Mouse (Mus musculus): Measurements from ENCODE around the gene Spp2. TPM values are rescaled to one million over a fixed set of nuclear protein-coding genes. Genes with fewer than 3 reads are reported as not detected.

Gene Spp2
- total RNA-seq (2021): under 1 TPM in 1 of 2 experiments, not detected in 1; 0.86 TPM
- long read RNA-seq, experiment 1: 0 reads
- long read RNA-seq, experiment 2: 0 reads

DNA sequence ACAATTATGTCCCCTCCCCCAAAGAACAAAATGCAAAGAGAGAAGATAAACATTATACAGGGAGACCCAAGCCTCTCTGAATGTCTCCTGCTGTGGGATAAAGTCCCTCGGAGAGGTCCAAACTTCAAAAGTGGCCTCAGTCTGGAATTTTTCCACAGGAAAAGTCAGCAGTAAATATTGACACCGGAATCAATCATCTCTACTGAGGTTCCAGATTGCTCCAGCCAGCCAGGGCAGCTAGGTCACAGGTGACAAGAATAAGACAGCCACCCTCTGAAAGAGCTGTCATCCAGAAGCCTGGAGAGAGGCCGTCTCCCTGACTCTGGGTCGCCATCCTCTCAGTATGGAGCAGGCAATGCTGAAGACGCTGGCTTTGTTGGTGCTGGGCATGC, at the start of gene Spp2:
Spp2 (plus strand) TSS at position 155 of the 392 bp plus-strand sequence.
- no peak for DNase-seq (ENCODE audit: low spot score in 2 of 2)

DNA sequence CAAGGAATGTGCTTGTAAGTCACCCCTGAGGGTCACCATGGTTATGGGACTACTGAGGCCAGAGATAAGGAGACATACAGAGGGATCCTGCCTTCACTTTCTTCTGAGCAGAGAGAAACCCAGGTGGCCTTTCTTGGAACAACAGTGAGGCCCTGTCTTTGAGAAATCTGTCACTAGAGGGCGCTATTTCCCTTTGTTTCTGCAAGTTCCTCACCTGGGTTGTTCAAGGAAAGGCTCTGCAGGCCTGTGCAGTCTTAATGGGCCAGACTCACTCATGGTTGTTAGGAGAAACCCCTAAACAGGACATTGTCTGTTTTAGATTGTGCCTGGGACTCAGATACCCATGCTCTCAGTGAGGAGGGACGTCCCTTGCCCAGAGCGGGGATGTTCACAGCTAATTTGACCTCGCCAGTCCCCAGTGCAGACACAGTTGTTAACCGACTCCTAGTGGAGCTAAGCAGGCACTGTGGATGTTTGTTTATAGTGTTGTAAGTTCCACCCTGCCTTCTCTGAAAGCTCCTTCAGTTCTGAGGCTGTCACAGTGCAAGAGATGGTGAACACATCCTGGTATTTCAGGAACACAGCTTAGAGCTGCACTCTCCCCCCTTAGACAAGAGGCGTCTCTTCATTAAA, 49.2 kb upstream of the Spp2 start:
- DNase-seq (ENCODE audit: low spot score in 2 of 2): peak in 1 of 2 experiments; percentile 21

DNA sequence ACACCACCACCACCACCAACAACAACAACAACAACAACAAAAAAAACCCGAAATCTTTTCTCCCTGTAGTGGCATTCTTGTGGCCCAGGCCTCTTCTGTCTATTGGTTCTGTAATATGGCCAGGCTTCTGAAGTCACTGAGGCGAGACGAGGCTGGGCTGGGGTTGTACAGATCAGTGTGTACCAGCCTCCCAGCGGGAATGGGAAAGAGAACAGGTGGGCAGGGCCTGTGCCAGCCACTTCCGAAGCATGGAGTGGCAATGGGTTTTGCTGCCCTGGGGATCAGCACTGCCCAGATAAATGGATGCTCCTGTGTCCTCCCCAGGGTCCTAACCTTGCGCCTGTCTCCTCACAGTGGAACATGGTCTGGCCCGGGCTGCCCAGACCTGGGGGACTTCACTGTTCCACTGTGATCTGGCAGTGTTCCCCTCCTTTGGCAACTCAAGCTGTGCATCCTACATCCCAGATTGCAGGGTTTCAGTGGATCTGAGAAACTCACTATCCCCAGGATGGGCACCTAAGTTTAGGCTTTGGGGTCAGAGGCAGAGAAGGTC, 48.6 kb upstream of the Spp2 start:
- DNase-seq (ENCODE audit: low spot score in 2 of 2): no peak

DNA sequence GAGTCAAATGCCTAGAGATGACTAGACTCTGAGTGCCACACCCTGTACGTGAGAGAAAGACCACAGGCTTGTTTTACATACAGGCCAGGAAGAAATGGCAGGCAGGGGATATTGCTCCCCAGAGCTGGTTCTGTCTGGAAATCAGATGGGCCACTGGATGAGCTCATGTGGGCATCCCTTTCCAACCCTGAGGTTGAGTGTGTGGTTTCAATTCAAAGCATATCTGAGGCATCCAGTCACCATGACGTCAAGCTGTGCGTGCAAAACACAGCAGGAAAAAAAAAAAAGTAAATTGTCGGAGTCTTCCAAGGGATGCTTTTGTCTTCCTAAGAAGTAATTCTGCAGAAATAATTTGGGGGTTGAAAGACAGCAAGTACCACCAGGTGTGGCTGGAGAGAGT, 45.7 kb upstream of the Spp2 start:
- no peak for DNase-seq (ENCODE audit: low spot score in 2 of 2)

DNA sequence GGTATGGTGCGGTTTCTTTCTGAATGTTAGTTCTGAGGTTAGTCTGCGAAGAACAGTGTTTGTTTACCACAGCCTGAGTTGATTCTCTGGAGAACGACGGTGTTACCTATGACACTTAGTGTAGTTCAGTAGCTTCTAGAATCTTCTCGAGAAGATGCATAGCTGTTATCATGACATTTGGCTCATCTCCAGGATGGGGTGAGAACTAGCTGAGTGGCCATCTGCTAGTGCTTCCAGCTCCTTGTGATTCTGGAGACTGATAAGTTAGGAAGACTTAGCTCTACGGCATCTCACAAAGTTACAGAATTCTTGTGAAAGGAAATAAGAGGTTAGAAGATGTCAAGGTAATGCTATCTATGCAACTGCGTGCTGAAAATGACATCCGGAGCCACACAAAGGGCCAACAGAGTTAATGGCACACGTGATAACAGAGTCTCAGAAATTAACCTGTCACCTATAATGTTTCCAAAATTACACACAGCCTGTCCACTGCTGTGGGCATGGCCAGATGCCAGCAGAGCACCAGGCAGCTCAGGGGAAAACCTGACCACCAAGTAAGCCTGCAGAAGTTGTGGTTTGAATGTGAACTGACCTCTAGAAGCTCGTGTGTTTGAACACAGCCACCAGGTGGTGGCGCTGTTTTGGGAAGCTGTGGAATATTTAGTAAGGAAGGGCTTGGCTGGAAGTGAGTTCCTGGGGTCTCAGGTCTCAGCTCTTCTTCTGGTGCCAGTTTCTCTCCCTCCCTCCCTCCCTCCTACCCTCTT, 39.7 kb upstream of the Spp2 start:
- DNase-seq (ENCODE audit: low spot score in 2 of 2): no peak

DNA sequence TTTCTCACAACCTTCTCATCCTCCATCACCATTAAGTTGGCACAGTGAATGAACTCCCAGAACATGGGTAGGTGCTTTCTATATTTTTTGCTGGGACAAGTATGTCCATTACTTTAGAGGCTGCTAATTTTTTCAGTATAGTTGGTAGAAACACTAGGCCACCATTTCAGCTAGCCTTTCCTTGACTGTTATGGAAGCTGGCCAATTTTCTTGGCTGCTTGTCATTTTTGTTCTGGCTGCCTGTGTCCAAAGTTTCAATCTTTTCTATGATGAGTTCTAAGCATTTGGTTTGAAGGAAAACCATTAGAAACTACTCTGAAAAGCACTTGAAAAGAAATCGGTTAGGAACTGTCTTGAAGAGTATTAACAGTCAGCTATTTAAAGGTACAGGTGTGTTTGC, 28.3 kb upstream of the Spp2 start:
- no peak for DNase-seq (ENCODE audit: low spot score in 2 of 2)

DNA sequence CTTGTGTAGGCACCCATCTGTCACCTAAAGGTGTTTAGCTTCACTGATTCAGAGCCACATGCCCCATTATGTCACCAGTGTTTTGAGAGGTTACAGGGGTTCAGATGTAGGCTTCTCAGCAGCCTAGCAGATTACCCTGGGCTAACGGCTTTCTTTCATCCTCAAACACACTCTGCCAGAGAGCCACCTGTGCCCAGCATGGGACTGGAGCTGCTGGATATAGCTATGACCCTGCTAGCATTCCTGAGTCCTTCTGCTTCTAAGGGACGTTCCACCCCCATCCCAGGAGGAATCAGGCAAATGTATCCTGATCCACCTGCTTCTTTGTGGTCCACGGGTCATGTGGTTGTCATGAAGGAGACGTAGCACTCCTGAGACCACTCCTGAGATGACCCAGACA, 15.1 kb upstream of the Spp2 start:
- no peak for DNase-seq (ENCODE audit: low spot score in 2 of 2)

DNA sequence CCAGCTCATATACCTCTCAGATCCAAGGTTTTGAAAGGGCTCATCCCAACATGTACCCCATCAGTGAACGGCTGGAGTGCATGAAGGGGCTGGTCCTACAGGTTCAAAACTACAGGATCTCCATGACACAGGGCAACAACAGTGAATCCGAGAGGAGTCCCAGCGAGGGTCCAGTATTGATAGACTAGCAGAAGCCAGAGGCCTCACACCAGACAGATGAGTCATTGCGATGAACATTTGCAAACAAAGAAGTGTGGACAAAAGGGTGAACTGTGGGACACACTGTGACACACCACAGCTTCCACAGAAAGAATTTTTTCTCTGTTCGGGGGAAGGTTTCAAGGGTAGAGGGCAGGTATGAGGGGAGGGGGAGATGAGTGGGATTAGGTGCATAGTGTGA, 13.4 kb upstream of the Spp2 start:
- no peak for DNase-seq (ENCODE audit: low spot score in 2 of 2)

DNA sequence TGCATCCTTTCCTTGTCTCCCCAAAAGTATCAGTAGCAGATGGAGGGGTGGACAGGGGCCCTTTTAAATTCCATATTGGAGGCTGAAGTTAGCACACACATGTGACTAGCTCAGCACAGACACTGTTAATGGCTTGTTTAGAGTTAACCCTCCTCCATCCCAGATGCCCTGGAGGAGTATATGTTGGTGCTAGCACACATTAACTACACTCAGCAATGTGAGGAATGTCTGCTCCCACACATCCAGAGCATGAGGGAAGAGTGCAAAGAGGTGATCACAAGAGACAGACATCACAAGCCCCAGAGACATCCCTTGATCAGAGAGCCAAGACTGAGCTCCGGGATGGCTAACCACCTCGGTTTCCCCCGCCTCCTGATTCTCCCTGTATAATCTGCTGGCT, 3.4 kb upstream of the Spp2 start:
- no peak for DNase-seq (ENCODE audit: low spot score in 2 of 2)

DNA sequence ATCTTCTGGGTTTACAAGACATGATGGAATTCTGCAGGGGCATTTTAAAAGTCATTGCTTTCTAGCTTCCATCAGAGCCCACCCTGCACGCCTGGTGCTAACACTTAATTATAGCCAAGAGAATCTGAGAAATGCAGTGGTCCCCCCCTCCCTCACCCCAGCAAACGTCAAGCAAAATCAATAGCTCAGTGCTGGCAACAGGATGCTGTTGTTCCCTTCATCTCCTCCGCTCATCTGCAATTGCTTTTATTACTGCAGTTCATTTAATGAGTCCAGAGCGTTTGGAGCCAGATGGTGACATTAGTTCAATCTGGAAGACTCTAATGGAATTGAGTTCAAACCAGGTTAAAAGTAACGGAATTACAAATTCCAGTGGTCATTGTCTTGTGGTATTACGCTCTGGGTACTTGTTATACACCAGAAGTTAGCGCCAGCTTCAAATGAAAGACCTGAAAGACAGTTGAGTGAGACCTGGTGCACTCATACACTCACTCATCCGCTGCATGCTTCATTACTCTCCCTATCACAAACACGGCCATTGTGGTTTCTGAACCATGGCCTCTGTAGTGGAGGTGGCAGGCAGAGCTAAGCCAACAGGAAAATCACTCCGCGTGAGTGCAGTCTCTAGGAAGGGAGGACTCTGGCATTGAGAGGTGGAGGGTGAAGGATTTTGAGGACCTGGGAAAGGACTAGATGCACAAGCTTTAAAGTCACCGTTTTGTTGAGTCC, 519 bp upstream of the Spp2 start:
- no peak for DNase-seq (ENCODE audit: low spot score in 2 of 2)

DNA sequence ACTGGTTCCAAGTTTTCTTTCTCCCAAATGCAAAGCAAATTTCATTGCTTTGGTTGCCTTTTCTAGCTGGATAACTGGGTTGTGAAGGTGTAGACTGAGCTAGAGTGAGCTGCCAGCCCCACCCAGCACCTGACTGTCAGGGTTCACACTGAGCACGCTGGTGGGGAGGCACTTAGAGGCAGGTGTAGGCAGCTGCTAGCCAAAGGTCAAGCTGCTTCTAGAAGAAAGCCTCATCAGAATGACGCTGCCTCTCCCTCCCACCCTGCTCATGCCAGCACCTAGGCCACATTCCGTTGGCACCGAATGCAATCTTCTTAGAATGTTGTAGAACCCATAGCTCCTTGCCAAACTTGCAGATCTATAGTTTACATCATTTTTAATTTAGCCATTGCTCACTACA, 1.6 kb downstream of the Spp2 start:
- no peak for DNase-seq (ENCODE audit: low spot score in 2 of 2)

DNA sequence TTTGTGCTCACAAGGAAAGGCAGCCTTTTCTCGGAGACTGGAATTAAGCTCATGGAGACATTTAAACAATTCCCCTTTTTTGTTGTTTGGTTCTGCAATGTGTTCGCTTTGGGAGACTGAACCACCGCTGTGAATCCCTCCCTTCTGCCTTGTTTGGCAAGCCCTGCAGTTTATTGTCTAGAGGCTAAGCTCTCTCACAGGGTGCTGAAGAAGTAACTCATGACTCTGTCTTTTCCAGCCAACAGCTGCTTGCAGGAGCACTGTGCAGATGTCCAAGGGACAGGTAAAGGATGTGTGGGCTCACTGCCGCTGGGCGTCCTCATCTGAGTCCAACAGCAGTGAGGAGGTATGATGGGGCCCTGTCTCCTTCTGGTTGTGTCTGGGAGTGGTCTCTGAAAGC, 5.3 kb downstream of the Spp2 start:
- DNase-seq (ENCODE audit: low spot score in 2 of 2): no peak

DNA sequence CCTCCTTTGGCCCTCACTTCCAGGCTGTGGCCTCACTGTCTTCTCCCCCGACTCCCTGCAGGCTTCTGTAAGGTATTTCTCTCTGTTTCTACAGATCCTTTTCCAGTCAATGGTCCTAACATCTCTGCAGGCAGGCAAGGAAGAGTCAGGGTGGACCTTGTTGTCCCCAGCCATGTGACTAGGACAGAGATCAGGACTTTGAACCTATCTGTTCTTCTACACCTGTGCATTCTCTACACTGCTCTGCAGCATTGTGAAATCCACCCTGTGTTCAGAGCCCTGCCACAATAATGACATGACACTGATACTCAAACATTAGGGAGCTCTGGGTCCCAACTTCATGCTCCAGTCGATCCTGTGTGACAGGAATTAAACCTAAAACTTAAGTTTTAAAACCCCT, 12.2 kb downstream of the Spp2 start:
- DNase-seq (ENCODE audit: low spot score in 2 of 2): no peak

DNA sequence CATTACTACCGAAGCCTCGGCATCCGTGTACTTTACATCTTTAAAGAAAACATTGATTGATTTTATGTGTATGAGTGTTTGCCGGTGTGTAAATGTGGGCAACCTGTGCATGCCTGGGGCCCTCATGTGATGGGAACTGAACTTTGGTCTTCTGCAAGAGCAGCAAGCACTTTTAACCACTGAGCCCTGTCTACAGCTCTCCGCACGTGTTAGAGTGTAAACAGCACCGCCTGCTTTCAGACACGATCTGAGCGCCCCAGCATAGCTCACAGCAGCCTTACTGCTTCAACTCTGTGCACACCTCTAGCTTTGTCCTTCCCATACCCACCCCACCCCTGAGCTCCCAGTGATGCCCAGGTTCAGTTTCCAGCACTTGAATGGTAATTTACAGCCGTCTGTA, 15.3 kb downstream of the Spp2 start:
- no peak for DNase-seq (ENCODE audit: low spot score in 2 of 2)

DNA sequence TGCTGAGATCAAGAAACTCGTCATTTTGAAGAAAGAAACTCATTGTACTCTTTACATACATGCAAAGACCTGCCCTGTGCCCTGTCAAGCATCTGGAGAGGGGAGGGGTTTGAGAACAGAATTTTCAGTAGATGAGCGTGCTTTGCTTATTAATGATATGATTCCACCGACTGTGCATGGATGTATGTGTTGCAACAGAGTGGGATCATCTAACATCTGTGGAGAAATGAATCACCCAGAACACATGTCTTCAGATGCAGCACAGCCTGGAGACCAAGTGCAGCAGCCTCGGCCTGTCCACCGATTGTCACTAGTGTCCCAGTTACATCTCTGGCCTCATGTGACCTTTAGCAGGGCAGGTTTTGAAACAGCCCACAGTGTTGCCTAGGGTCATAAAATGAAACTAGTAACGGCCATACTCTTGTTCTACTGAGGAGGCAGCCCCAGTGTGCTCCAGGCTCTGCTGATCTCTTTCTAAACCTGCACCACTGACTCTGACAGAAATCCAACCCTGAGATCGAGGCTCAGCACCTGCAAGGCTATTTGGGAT, 16.2 kb downstream of the Spp2 start:
- no peak for DNase-seq (ENCODE audit: low spot score in 2 of 2)

DNA sequence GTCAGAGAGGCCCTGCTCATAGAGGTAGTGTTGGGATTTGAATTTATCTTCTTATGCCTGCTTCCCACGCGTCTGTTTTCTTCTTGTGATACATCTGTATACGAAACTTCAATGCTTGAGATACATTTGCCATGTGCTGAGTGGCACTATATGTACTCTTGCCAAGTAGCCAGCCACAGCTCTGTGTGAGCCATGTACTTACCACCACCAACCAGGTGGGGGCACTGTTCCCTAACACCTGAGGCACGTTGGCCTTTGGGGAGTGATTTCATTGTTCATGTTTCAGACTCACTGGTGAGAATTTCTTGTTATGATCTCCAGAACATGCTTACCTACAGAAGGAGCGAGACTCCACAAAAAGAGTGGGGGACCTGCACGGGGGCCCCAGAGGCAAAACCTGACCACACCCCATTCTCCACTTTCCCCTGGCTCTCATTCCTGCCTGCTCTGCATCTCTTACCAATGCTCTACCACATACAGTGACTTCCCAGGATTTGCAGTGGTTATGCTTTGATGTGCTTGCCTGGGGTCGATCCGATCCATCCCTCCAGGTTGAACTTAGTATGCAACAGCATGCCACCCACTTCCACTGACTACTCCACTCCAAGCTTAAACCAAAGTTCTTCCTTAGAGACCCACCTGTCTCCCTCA, 18.0 kb downstream of the Spp2 start:
- DNase-seq (ENCODE audit: low spot score in 2 of 2): peak; percentile 47 to 64

DNA sequence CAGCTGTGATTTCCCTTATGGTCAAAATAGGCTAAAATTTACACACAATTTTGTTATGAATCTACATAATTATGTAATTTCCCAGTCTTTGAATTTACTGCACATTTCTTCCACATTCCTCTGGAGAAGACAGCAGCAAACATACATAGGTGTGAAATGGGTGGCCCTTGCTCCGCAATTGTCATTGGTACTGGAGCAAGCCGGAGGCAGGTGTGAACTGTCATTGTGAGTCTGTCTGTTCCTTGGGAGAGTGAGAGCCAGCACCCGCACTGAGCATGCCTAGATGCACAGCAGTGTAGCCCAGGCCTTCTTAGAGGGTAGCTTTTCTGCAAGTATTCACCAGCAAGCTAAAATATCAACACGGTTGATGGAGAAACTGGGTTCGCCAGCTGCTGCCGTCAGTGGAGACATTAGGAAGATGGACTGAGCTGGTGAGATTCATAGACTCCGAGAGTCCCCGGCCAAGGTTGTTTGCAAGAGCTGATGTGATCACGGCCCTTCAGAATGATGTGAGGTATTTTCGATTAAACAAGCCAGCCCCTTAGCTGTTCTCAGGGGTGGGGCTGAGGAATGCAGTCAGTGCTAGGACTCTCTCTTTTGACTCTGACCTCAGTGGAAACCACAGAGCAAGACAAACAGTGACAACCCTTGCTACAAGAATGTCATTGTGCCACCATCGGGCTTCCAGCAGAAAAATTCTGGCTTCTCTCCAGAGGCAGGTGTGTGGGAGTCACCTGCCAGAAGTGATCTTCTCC, 21.4 kb downstream of the Spp2 start:
- DNase-seq (ENCODE audit: low spot score in 2 of 2): no peak

DNA sequence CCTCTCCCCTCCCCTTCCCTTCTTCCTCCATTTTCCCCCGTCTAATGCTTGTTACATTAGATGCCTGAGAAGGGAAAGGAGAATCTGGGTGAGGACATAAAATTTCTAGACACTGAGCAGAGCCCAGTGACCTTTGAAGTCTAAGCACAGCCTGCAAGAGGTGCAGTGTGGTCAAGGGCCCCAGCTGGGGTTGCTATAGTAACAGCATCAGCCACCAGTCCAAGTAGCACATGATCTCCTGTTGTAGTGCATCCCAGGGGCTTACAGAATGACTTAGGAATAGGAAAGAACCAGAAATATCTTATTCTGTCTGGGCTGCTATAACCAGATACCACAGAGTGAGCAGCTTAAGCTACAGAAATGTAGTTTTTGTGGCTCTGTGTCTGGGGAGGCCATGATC, 22.7 kb downstream of the Spp2 start:
- DNase-seq (ENCODE audit: low spot score in 2 of 2): no peak

DNA sequence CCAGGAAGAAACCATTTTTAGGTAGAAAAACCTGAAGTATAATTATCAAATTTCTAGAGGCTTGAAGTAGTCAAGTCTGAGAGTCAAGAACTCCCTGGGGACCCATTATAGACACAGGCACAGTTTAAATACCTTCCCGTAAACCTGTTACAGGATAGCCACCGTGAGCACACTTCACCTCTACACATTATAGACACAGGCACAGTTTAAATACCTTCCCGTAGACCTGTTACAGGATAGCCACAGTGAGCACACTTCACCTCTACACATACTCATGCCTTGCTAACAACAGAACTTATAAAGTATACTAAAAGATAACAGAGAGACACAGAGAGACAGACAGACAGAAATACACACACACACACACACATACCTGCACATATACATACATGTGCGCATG, 24.5 kb downstream of the Spp2 start:
- no peak for DNase-seq (ENCODE audit: low spot score in 2 of 2)

DNA sequence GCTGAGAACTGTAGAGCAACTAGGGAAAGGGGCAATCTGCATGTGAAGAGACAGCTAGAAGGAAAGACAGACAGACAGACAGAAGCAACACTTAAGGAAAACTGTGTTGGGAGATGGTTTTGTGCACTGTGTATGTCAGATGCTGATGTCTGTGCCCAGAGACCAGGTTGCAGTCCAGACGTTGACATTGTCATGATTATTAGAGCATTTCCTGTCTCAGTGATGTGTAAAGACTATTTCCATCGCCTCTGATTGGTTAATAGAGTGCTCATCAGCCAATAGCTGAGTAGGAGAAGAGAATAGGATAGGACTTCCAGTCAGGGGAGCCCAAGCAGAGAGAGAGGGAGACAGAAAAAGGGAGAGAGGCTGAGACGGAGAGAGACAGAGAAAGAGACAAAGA, 25.8 kb downstream of the Spp2 start:
- DNase-seq (ENCODE audit: low spot score in 2 of 2): no peak
